ENCODE assay signal across 8 mouse cellular contexts in the genomic region with DNA sequence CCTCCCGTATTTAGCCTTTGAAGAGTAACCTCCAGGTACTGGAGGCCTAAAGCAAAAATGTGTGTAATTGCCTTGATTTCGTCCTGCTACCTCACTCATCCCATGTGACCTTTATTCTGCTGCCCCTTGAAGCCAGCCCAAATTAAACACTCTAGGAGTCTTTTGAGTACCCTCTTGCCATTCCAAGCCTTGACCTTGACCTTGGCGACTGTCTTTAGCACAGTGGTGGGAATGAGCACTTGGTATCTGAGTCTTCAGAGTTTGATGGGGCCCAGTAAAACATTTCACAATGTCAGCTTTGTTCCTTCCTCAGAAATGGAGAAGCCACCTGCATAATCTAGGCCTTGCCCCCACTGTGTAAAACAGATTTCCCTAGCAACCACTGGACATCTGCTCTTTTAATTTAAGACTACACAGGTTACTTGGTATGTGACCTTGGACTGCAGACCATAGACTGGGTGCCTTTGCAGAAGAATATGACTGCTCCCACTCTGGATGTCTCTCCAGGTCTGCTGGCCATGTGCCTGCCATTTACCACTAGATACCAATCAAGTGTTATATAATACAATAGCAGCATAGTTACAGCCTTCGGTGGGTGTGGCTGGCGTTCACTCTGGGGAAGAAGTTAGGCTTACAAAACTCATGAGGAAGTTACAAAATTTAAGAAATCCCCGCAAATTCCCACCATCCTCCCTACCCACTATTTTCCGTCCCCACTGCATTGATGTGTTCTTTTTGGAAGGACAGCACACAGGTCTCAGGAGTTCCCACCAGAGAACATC. TPM values are rescaled to one million over a fixed set of nuclear protein-coding genes. Genes with fewer than 3 reads are reported as not detected.
DNase-seq lines count a peak whose midpoint lies in the region; ATAC-seq and TF ChIP-seq lines count a peak whose summit lies in the region.

A gene (plus strand): TSS at position 718 of the 782 bp plus-strand sequence.

- H3K27ac ChIP-seq in MEL (ENCODE audit: control insufficient read depth, low read depth, low read length): peak within 1 kb of the TSS; percentile 53
- H3K27ac ChIP-seq in embryonic facial prominence, embryonic 13.5 days: peak within 1 kb of the TSS; percentile 85
- peak within 1 kb of the TSS; percentile 79 for H3K27ac ChIP-seq in heart, embryonic 11.5 days (ENCODE audit: low read depth, low read length)

- peaks cover 12 to 29% of the 10 kb centered on the region in 2 experiments for H3K36me3 ChIP-seq in MEL (ENCODE audit: control insufficient read depth in 1 of 2, insufficient read depth in 2 of 2, low read length in 2 of 2)
- H3K36me3 ChIP-seq in embryonic facial prominence, embryonic 13.5 days: peaks cover 41% of the 10 kb centered on the region
- H3K36me3 ChIP-seq in heart, embryonic 11.5 days (ENCODE audit: control insufficient read depth, insufficient read depth, low read length): peaks cover 2% of the 10 kb centered on the region

- no peak for TF ChIP-seq CTCF in MEL (IDR thresholded peaks at IDR 0.05 in 2 of 3, conservative IDR thresholded peaks at IDR 0.05 in 1 of 3; ENCODE audit: control insufficient read depth in 1 of 3, insufficient read depth in 1 of 3, low read depth in 2 of 3, low read length in 3 of 3, poor library complexity in 1 of 3, severe bottlenecking in 1 of 3)

- H3K79me2 ChIP-seq in MEL (ENCODE audit: control insufficient read depth, insufficient read depth, low read length, poor library complexity): peaks cover 29% of the 10 kb centered on the region

- no peak for ATAC-seq in embryonic facial prominence, embryonic 13.5 days (ENCODE audit: insufficient number of reproducible peaks, insufficient read depth, low FRiP score, low TSS enrichment, low read depth)
- no peak for ATAC-seq in heart, embryonic 11.5 days (replicated peaks; ENCODE audit: insufficient number of reproducible peaks, low FRiP score, low TSS enrichment)
- peak; percentile 29 for ATAC-seq in megakaryocyte progenitor cell, adult 5-6 weeks (replicated peaks; ENCODE audit: poor library complexity)
- no peak for ATAC-seq in frontal cortex, adult (ENCODE audit: low TSS enrichment)

- H3K9ac ChIP-seq in MEL (ENCODE audit: control insufficient read depth, low read depth, low read length, poor library complexity, severe bottlenecking): peak within 1 kb of the TSS; percentile 72
- peak within 1 kb of the TSS; percentile 65 for H3K9ac ChIP-seq in embryonic facial prominence, embryonic 13.5 days
- H3K9ac ChIP-seq in heart, embryonic 11.5 days (ENCODE audit: low read depth, low read length): peak within 1 kb of the TSS; percentile 12

- 60% methylated on average over 7 of the region's 7 CpGs for whole genome bisulfite sequencing in embryonic facial prominence, embryonic 13.5 days
- WGBS in heart, embryonic 11.5 days (ENCODE audit: insufficient replicate concordance): 73% methylated on average over 7 of the region's 7 CpGs

- peak; percentile 21 for DNase-seq in embryo, embryonic 10 days (ENCODE audit: low spot score)
- no peak for DNase-seq in embryo, embryonic 9.5 days (ENCODE audit: extremely low spot score)
- DNase-seq in MEL (ENCODE audit: low read depth, low spot score): peak; percentile 83
- DNase-seq in left cerebral cortex, postnatal 10 days (ENCODE audit: extremely low spot score in 1 of 2, low spot score in 2 of 2): peak in 1 of 2 experiments; percentile 34

- TF ChIP-seq RAD21 in MEL (IDR thresholded peaks at IDR 0.05; ENCODE audit: low read depth, low read length): no peak

- no peaks in the 10 kb centered on the region for H3K27me3 ChIP-seq in MEL (ENCODE audit: control insufficient read depth in 1 of 2, insufficient read depth in 2 of 2, low read length in 2 of 2)
- no peaks in the 10 kb centered on the region for H3K27me3 ChIP-seq in embryonic facial prominence, embryonic 13.5 days
- no peaks in the 10 kb centered on the region for H3K27me3 ChIP-seq in heart, embryonic 11.5 days (ENCODE audit: control insufficient read depth, insufficient read depth, low read length)

- TF ChIP-seq POLR2A in MEL (IDR thresholded peaks at IDR 0.05; ENCODE audit: control insufficient read depth in 1 of 2, insufficient read depth in 1 of 2, low read depth in 1 of 2, low read length in 2 of 2, poor library complexity in 1 of 2): no peak

- intact Hi-C loops in left cerebral cortex, postnatal 10 days (cut with DNase I): no loop called here

- no peaks in the 10 kb centered on the region for H3K9me3 ChIP-seq in MEL (replicated peaks; ENCODE audit: insufficient read depth, low read length)
- H3K9me3 ChIP-seq in embryonic facial prominence, embryonic 13.5 days: no peaks in the 10 kb centered on the region
- H3K9me3 ChIP-seq in heart, embryonic 11.5 days (replicated peaks; ENCODE audit: control insufficient read depth, low read length): no peaks in the 10 kb centered on the region

- H3K4me3 ChIP-seq in MEL (ENCODE audit: control insufficient read depth in 1 of 2, insufficient read depth in 1 of 2, low read depth in 2 of 2, low read length in 2 of 2): peak within 1 kb of the TSS; percentile 52
- H3K4me3 ChIP-seq in embryonic facial prominence, embryonic 13.5 days: peak within 1 kb of the TSS; percentile 94
- H3K4me3 ChIP-seq in heart, embryonic 11.5 days (ENCODE audit: low read depth, low read length): peak within 1 kb of the TSS; percentile 57

- H3K4me2 ChIP-seq in embryonic facial prominence, embryonic 13.5 days: peak within 1 kb of the TSS; percentile 80
- H3K4me2 ChIP-seq in heart, embryonic 11.5 days: peak within 1 kb of the TSS; percentile 84

- TF ChIP-seq EP300 in MEL (IDR thresholded peaks at IDR 0.05; ENCODE audit: low read depth in 1 of 2, low read length in 2 of 2): peak in 1 of 2 experiments; percentile 13; a peak in 1 of 4 replicates

- peaks cover 14 to 38% of the 10 kb centered on the region in 2 experiments for H3K4me1 ChIP-seq in MEL (ENCODE audit: control insufficient read depth in 1 of 2, insufficient read depth in 2 of 2, low read length in 2 of 2)
- H3K4me1 ChIP-seq in embryonic facial prominence, embryonic 13.5 days: peaks cover 47% of the 10 kb centered on the region
- H3K4me1 ChIP-seq in heart, embryonic 11.5 days (ENCODE audit: control insufficient read depth, insufficient read depth, low read length): peaks cover 36% of the 10 kb centered on the region

TF ChIP-seq in MEL, 35 proteins besides CTCF, POLR2A, EP300 and RAD21:
- TF ChIP-seq RCOR1 (IDR thresholded peaks at IDR 0.05; ENCODE audit: low read depth, low read length): 0 out of 2 replicates have a peak, but pooled peaks have one; percentile 15
- TF ChIP-seq MAX (IDR thresholded peaks at IDR 0.05; ENCODE audit: low read length): 0 out of 2 replicates have a peak, but pooled peaks have one; percentile 34
- peak; percentile 36; the same call in 1 of the 2 replicates for TF ChIP-seq ETS1 (IDR thresholded peaks at IDR 0.05; ENCODE audit: low read depth, low read length)
- TF ChIP-seq MYC (IDR thresholded peaks at IDR 0.05; ENCODE audit: low read depth, low read length): peak; percentile 76
- peak; percentile 80 for TF ChIP-seq MXI1 (IDR thresholded peaks at IDR 0.05; ENCODE audit: low read depth, low read length)
- TF ChIP-seq SIN3A (IDR thresholded peaks at IDR 0.05; ENCODE audit: low read length): peak; percentile 58; the same call in 1 of the 2 replicates
- peak; percentile 41; the same call in 1 of the 2 replicates for TF ChIP-seq GATA1 (IDR thresholded peaks at IDR 0.05; ENCODE audit: low read depth, low read length)
- TF ChIP-seq TBP (IDR thresholded peaks at IDR 0.05; ENCODE audit: low read depth, low read length): no peak
- 0 out of 2 replicates have a peak, but pooled peaks have one; percentile 9 for TF ChIP-seq USF1 (IDR thresholded peaks at IDR 0.05; ENCODE audit: low read depth, low read length)
- TF ChIP-seq ZKSCAN1 (IDR thresholded peaks at IDR 0.05; ENCODE audit: low read depth, low read length): no peak
- no peak for TF ChIP-seq NRF1 (IDR thresholded peaks at IDR 0.05; ENCODE audit: insufficient read depth, low read depth, low read length, poor library complexity, severe bottlenecking)

RNA-seq across cellular contexts. Expression of the gene that starts here (rescaled TPM):
- total RNA-seq in MEL (2012; rRNA removed): 141 and 151 TPM in 2 replicates
- polyA plus RNA-seq in MEL (2012; ENCODE audit: insufficient read depth in 1 of 2, insufficient read length in 2 of 2, low read depth in 1 of 2, low replicate concordance in 2 of 2, missing spikeins in 1 of 2): 100 to 1,000 TPM in 1 of 2 experiments, 10 to 100 TPM in 1; 53.2 to 258 TPM
- polyA plus RNA-seq in embryonic facial prominence, embryonic 13.5 days (2015; fragmentation: Nextera tagmentation; extraction: Ambion mirVana): 86.8 and 92.8 TPM in 2 replicates
- 57.0 and 58.6 TPM in 2 replicates for polyA plus RNA-seq in heart, embryonic 11.5 days (2014; fragmentation: Nextera tagmentation; extraction: Ambion mirVana)
- total RNA-seq in left cerebral cortex, postnatal 10 days (2021): 10 to 100 TPM; 47.9 TPM
- total RNA-seq in megakaryocyte progenitor cell, adult 5-6 weeks (2015): 78.5 and 79.7 TPM in 2 replicates
- 71.3 and 72.4 TPM in 2 replicates for total RNA-seq in megakaryocyte progenitor cell, adult 5-6 weeks (2017)

Comparison
In these comparisons a context has a peak if more than half of its experiments do, and no peak if none do; other contexts are left out.
1. H3K9ac ChIP-seq: peak in every context shown above with its lines; median percentile 72 in MEL; 65 in embryonic facial prominence, embryonic 13.5 days; 12 in heart, embryonic 11.5 days.